Mouse (Mus musculus) MEL (cell line): Measurements from ENCODE around the gene Trpm8.

Source experiments
- CTCF ChIP-seq, 3 experiments: IDR thresholded peaks in 2 of 3; conservative IDR thresholded peaks in 1 of 3; 2 replicates each; pipeline ENCODE4 v1.5.1; 2011 to 2012; ENCODE audit warnings: low read length in 3 of 3, low read depth in 2 of 3, mild to moderate bottlenecking in 2 of 3, improper control_type of control experiment in 1 of 3, inconsistent platforms in 1 of 3, mixed read lengths in 1 of 3, moderate library complexity in 1 of 3; ENCODE audit not compliant: control insufficient read depth in 1 of 3, insufficient read depth in 1 of 3, poor library complexity in 1 of 3, severe bottlenecking in 1 of 3
- EP300 ChIP-seq, 2 experiments: IDR thresholded peaks; 2 replicates each; pipeline ENCODE4 v1.6.1; 2011; ENCODE audit warnings: improper control_type of control experiment in 2 of 2, low read length in 2 of 2, low read depth in 1 of 2, mild to moderate bottlenecking in 1 of 2
- HCFC1 ChIP-seq: IDR thresholded peaks from 2 replicates; pipeline ENCODE4 v1.6.1; 2012; ENCODE audit warnings: low read depth, mild to moderate bottlenecking, inconsistent platforms, low read length, improper control_type of control experiment, moderate library complexity
- NRF1 ChIP-seq: IDR thresholded peaks from 2 replicates; pipeline ENCODE4 v1.6.1; 2014; ENCODE audit warnings: low read depth, mild to moderate bottlenecking, inconsistent platforms, low read length, improper control_type of control experiment, moderate library complexity; ENCODE audit not compliant: poor library complexity, insufficient read depth, severe bottlenecking
- POLR2A ChIP-seq, 2 experiments: IDR thresholded peaks; 2 replicates each; pipeline ENCODE4 v1.6.1; 2011 to 2012; ENCODE audit warnings: low read length in 2 of 2, mild to moderate bottlenecking in 2 of 2, control low read depth in 1 of 2, improper control_type of control experiment in 1 of 2, low read depth in 1 of 2, moderate library complexity in 1 of 2; ENCODE audit not compliant: control insufficient read depth in 1 of 2, insufficient read depth in 1 of 2, poor library complexity in 1 of 2
- RAD21 ChIP-seq: IDR thresholded peaks from 2 replicates; pipeline ENCODE4 v1.6.1; 2011; ENCODE audit warnings: mild to moderate bottlenecking, low read depth, low read length, improper control_type of control experiment
- ZMIZ1 ChIP-seq: IDR thresholded peaks from 2 replicates; pipeline ENCODE4 v1.6.1; 2012; ENCODE audit warnings: low read depth, mild to moderate bottlenecking, inconsistent platforms, low read length, improper control_type of control experiment, moderate library complexity
- ZNF384 ChIP-seq: IDR thresholded peaks from 2 replicates; pipeline ENCODE4 v1.6.1; 2012; ENCODE audit warnings: low read depth, mild to moderate bottlenecking, inconsistent platforms, low read length, improper control_type of control experiment

DNA sequence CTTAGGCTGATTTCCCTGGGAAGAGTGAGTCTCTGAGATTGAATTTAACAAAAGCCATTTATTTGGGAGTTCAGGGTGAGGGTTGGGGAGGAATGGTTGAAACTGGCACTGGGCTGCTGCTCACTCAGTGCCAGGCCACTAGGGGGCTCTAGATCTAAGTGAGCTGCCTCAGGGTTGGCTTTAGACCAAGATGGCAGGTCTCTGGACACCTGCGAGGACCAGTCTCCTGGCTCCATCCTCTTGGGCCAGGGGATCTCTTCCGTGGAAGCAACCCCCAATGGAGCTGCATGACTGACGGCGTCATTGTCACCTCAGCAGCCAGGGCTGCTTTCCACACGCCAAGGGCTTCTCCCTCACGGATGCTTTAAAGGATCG lies 7.5 kb downstream of the Trpm8 start:
- TF ChIP-seq CTCF (IDR thresholded peaks at IDR 0.05 in 2 of 3, conservative IDR thresholded peaks at IDR 0.05 in 1 of 3; ENCODE audit: control insufficient read depth in 1 of 3, insufficient read depth in 1 of 3, low read depth in 2 of 3, low read length in 3 of 3, poor library complexity in 1 of 3, severe bottlenecking in 1 of 3), result peak; percentile 71 to 81 (median 75)
- TF ChIP-seq RAD21, result peak; percentile 20
- TF ChIP-seq HCFC1, result no peak
- no peak for TF ChIP-seq POLR2A (IDR thresholded peaks at IDR 0.05; ENCODE audit: control insufficient read depth in 1 of 2, insufficient read depth in 1 of 2, low read depth in 1 of 2, low read length in 2 of 2, poor library complexity in 1 of 2)
- TF ChIP-seq NRF1, result no peak
- TF ChIP-seq EP300 (IDR thresholded peaks at IDR 0.05; ENCODE audit: low read depth in 1 of 2, low read length in 2 of 2), result no peak
- no peak for TF ChIP-seq ZMIZ1
- no peak for TF ChIP-seq ZNF384
